Mouse (Mus musculus): ENCODE data around the gene S100a3. TPM values are rescaled to one million over a fixed set of nuclear protein-coding genes. Genes with fewer than 3 reads are reported as not detected.

Gene S100a3
- total and polyA plus RNA-seq, 2 experiments from 2014 or later: 0.10 to 0.51 TPM

DNA sequence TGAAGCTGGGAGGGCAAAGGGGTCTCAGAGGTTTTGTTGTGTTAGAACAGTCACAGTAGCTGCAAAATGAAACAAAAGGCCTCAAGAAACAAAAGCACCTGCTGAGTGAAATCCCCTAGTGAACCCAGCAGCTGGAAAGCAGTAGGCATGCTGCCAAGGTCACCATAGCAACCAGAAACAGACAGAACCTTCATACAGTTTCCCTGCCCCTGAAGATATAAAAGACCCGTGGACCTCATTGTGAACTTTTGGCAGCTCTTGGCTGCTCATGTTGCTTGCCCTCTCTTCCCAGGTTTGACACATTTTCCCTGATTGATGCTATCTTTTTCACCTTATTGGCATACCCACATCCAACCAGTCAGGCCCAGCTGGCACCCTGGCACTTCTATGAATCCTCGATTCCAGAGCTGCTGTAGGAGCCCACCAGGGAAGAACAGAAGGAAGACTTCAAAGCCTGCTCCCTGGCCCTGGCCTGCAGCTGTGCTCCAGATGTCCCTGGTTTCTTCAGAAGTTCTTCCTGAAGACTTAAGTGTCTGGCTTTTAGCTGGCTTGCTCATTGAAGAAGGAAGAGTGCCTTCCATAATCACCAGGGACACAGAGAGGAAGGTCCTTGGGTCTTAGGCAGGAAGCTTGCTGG is 63.2 kb downstream of the S100a3 start:
- no peaks in the 10 kb centered on the region for H3K9me3 ChIP-seq (ENCODE audit: low read length)
- no peak overlapping the region for H3K4me2 ChIP-seq (ENCODE audit: low read depth)
- no peak overlapping the region for H3K27ac ChIP-seq (ENCODE audit: low read depth, low read length)
- no peaks in the 10 kb centered on the region for H3K36me3 ChIP-seq (ENCODE audit: insufficient read depth)
- H3K4me1 ChIP-seq (ENCODE audit: insufficient read depth): peaks cover 10% of the 10 kb centered on the region; the same call in 1 of the 2 replicates
- H3K9ac ChIP-seq: no peak overlapping the region
- no peak for TF ChIP-seq CTCF (IDR thresholded peaks at IDR 0.05; ENCODE audit: low read depth)
- H3K27me3 ChIP-seq (ENCODE audit: insufficient read depth, low read length): no peaks in the 10 kb centered on the region
- peak; percentile 76 for ATAC-seq
- H3K4me3 ChIP-seq (ENCODE audit: low read depth, low read length): no peak overlapping the region
- 2% methylated on average over 2 of the region's 2 CpGs for WGBS
- peak; percentile 79 for DNase-seq

DNA sequence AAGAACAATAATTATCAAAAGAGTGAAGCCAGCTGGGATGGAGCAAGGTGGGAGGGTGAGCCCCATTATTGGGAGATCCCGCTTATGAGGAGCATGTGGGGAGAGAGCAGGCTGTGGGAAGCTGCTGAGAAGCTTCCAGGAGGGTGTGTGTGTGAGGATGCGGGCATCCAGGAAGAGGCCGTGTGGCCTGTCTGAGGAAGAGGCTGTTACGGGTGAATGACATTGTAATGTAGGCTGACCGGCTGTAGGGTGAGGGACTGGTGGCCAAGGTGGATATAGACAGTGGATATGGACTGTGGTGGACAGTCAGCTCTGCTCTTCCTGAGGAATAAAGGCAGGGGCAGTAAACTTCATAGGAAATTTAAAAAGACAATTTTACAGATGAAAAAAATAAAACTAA is 65.1 kb downstream of the S100a3 start:
- TF ChIP-seq CTCF (IDR thresholded peaks at IDR 0.05; ENCODE audit: low read depth): no peak

DNA sequence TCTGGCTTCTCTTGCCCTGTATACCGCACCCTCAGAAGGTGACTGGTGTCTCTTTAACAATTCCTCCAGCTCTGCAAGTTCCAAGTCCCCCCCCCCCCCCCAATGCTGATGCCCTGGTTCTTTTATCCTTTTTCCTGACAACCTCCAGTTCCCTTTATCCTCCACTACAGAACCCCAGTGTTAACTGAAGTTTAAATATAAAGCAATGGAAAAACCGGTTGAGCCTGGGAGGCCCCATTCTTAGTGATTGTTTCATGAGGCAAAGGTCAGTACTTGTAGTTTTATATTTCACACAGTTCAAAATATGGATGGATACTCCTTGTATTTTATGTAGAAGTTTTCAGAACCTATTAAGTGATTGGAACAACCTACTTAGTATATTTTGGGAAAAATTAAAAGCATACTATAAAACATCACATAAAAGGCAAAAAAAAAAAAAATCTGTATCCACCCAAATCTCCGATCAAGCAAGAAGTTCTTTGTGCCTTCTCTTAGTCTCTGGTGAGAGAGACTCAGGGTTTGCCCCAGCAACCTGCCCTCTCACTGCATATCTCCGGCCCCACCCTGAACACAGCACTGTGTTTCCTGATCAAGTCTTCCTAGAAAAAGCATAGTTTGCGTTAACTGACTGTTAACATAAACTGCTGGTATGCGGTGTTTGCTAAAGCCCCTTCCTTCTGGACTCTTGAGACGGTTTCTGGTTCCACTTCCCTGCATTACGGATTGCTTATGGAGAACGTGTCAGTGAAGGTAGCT is 66.1 kb downstream of the S100a3 start:
- 79% methylated on average over 9 of the region's 9 CpGs for WGBS
- Histone ChIP-seq H3K9me3 (ENCODE audit: low read length) (no peaks in the 10 kb centered on the region), H3K9ac (no peak overlapping the region), H3K4me1 (ENCODE audit: insufficient read depth) (peaks cover 10% of the 10 kb centered on the region; the same call in 1 of the 2 replicates), H3K36me3 (ENCODE audit: insufficient read depth) (no peaks in the 10 kb centered on the region), H3K4me3 (ENCODE audit: low read depth, low read length) (no peak overlapping the region), H3K4me2 (ENCODE audit: low read depth) (no peak overlapping the region), H3K27me3 (ENCODE audit: insufficient read depth, low read length) (no peaks in the 10 kb centered on the region), H3K27ac (ENCODE audit: low read depth, low read length) (no peak overlapping the region)
- no peak for ATAC-seq
- DNase-seq: no peak
- TF ChIP-seq CTCF (IDR thresholded peaks at IDR 0.05; ENCODE audit: low read depth): no peak

More for the DNA sequence above, 65.1 kb downstream of the S100a3 start:
- no peaks in the 10 kb centered on the region for H3K9me3 ChIP-seq (ENCODE audit: low read length)
- H3K36me3 ChIP-seq (ENCODE audit: insufficient read depth): no peaks in the 10 kb centered on the region
- ATAC-seq (no peak), DNase-seq (no peak)
- no peak overlapping the region for H3K9ac ChIP-seq
- no peaks in the 10 kb centered on the region for H3K27me3 ChIP-seq (ENCODE audit: insufficient read depth, low read length)
- WGBS: 79% methylated on average over 5 of the region's 5 CpGs
- H3K4me2 ChIP-seq (ENCODE audit: low read depth): no peak overlapping the region
- no peak overlapping the region for H3K4me3 ChIP-seq (ENCODE audit: low read depth, low read length)
- H3K27ac ChIP-seq (ENCODE audit: low read depth, low read length): no peak overlapping the region
- H3K4me1 ChIP-seq (ENCODE audit: insufficient read depth): peaks cover 10% of the 10 kb centered on the region; the same call in 1 of the 2 replicates

DNA sequence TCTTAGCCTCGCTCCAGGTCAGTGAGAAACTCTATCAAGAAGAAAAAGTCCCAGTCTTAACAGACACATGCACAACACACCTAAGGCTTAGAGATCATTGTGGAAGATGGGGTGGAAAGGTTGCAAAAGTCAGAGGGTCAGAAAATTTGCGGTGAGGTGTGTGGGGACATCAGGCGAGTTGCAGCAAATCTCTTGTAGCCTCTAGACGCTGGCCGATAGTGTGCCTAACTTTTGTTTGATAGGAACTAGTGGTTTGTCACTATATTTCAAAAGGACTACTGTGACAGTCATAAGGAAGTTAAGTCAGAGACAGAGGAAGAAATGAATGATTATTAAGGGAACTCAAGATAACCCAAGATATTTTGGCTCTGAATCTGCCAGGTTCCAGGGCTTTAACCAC is 67.0 kb downstream of the S100a3 start:
- DNase-seq: no peak
- no peak for TF ChIP-seq CTCF (IDR thresholded peaks at IDR 0.05; ENCODE audit: low read depth)

DNA sequence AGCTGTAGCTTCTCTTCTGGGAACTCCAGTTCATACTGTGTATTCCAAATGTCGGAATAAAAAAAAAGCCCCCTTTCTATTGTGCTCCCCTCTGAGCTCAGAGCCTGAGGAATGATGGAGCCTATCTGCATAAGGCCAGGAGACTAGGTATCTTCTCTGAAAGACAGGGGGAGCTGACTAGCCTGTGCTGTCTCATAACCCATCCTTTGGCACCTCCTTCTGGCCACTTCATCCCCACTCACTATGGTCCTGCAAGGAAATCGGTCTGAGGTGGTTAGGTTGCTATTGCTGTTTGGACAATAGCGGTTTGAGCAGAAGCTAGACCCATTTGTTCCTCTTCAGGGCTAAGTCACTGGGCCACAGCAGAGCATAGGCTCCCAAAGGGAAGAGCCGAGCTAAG is 67.4 kb downstream of the S100a3 start:
- DNase-seq: no peak
- Histone ChIP-seq H3K4me1 (ENCODE audit: insufficient read depth) (peaks cover 10% of the 10 kb centered on the region; the same call in 1 of the 2 replicates), H3K4me2 (ENCODE audit: low read depth) (no peak overlapping the region), H3K27me3 (ENCODE audit: insufficient read depth, low read length) (no peaks in the 10 kb centered on the region), H3K27ac (ENCODE audit: low read depth, low read length) (no peak overlapping the region), H3K36me3 (ENCODE audit: insufficient read depth) (no peaks in the 10 kb centered on the region), H3K9ac (no peak overlapping the region), H3K4me3 (ENCODE audit: low read depth, low read length) (no peak overlapping the region), H3K9me3 (ENCODE audit: low read length) (no peaks in the 10 kb centered on the region)
- ATAC-seq: peak; percentile 48; the same call in 1 of the 2 replicates
- peak; percentile 68 for TF ChIP-seq CTCF (IDR thresholded peaks at IDR 0.05; ENCODE audit: low read depth)
- WGBS: 59% methylated on average over 4 of the region's 4 CpGs

More for the DNA sequence above, 67.0 kb downstream of the S100a3 start:
- Histone ChIP-seq H3K9me3 (ENCODE audit: low read length) (no peaks in the 10 kb centered on the region), H3K9ac (no peak overlapping the region), H3K4me1 (ENCODE audit: insufficient read depth) (peaks cover 10% of the 10 kb centered on the region; the same call in 1 of the 2 replicates), H3K36me3 (ENCODE audit: insufficient read depth) (no peaks in the 10 kb centered on the region), H3K4me2 (ENCODE audit: low read depth) (no peak overlapping the region), H3K4me3 (ENCODE audit: low read depth, low read length) (no peak overlapping the region), H3K27me3 (ENCODE audit: insufficient read depth, low read length) (no peaks in the 10 kb centered on the region), H3K27ac (ENCODE audit: low read depth, low read length) (no peak overlapping the region)
- 96% methylated on average over 5 of the region's 5 CpGs for WGBS
- no peak for ATAC-seq

DNA sequence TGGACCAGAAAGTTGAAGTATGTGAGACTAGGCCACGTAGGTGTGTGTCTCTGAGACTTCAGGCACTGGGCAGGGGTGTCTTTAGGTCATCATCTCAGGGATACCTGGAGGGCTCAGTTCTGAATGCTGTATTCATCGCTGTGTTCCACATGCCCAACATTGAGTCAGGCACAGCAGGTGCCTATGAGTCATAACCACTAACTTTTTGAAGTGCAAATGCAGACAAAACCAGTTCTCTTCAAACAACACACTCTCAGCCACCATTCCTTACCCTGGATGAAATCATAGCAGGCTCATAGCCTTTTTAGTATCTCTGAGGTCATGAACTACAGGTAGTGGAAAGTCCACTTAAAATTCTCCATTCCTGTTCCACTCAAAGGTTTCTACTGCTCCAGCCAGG is 68.9 kb downstream of the S100a3 start:
- no peak overlapping the region for H3K27ac ChIP-seq (ENCODE audit: low read depth, low read length)
- no peaks in the 10 kb centered on the region for H3K27me3 ChIP-seq (ENCODE audit: insufficient read depth, low read length)
- no peaks in the 10 kb centered on the region for H3K9me3 ChIP-seq (ENCODE audit: low read length)
- no peaks in the 10 kb centered on the region for H3K36me3 ChIP-seq (ENCODE audit: insufficient read depth)
- no peak for DNase-seq
- no peak for TF ChIP-seq CTCF (IDR thresholded peaks at IDR 0.05; ENCODE audit: low read depth)
- no peak overlapping the region for H3K9ac ChIP-seq
- 73% methylated on average over 2 of the region's 2 CpGs for WGBS
- H3K4me1 ChIP-seq (ENCODE audit: insufficient read depth): no peaks in the 10 kb centered on the region
- no peak for ATAC-seq
- no peak overlapping the region for H3K4me2 ChIP-seq (ENCODE audit: low read depth)
- H3K4me3 ChIP-seq (ENCODE audit: low read depth, low read length): no peak overlapping the region

DNA sequence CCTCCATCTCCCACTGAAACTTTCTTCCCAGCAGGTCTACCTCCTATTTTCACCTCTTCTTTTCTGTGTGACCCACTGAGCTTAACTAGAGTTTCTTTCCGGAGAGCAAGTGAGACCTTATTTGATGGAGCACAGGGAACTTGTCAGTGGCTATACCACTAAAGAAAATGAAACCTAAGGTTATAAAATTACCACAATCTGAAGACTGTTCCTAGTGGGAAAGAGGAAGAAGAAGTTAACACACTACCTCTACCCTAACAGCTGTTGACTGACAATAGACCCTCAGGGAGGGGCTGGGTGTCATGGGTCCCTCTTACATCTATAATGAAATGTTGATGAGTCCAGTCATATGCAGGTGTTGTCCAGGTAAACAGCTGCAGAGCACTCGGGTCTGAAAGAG is 71.6 kb downstream of the S100a3 start:
- no peak overlapping the region for H3K27ac ChIP-seq (ENCODE audit: low read depth, low read length)
- no peaks in the 10 kb centered on the region for H3K36me3 ChIP-seq (ENCODE audit: insufficient read depth)
- H3K4me1 ChIP-seq (ENCODE audit: insufficient read depth): no peaks in the 10 kb centered on the region
- no peak overlapping the region for H3K9ac ChIP-seq
- H3K4me3 ChIP-seq (ENCODE audit: low read depth, low read length): no peak overlapping the region
- TF ChIP-seq CTCF (IDR thresholded peaks at IDR 0.05; ENCODE audit: low read depth): no peak
- 86% methylated on average over 2 of the region's 2 CpGs for WGBS
- no peak for DNase-seq
- no peaks in the 10 kb centered on the region for H3K27me3 ChIP-seq (ENCODE audit: insufficient read depth, low read length)
- ATAC-seq: no peak
- no peak overlapping the region for H3K4me2 ChIP-seq (ENCODE audit: low read depth)
- no peaks in the 10 kb centered on the region for H3K9me3 ChIP-seq (ENCODE audit: low read length)

Measured in forebrain, postnatal 0 days (tissue).